Mouse (Mus musculus) olfactory bulb, adult 2 months (tissue): ENCODE results near the gene Arid5a. TPM values are rescaled to one million over a fixed set of nuclear protein-coding genes. Genes with fewer than 3 reads are reported as not detected.

Source experiments
- H3K27ac ChIP-seq: fragments of 200-500 bp; 2 replicates; pipeline ENCODE4 v1.5.1; 2012; ENCODE audit warnings: low read depth, low read length; ENCODE audit not compliant: insufficient read depth
- H3K4me1 ChIP-seq: fragments of 200-500 bp; 2 replicates; pipeline ENCODE4 v1.6.1; 2012; ENCODE audit warnings: low read length; ENCODE audit not compliant: control insufficient read depth, insufficient read depth
- H3K4me3 ChIP-seq: fragments of 200-500 bp; 2 replicates; pipeline ENCODE4 v1.5.1; 2012; ENCODE audit warnings: mild to moderate bottlenecking, low read depth, low read length, moderate library complexity; ENCODE audit not compliant: insufficient read depth
- CTCF ChIP-seq: fragments of 200-500 bp; IDR thresholded peaks from 2 replicates; pipeline ENCODE4 v1.5.1; 2012; ENCODE audit warnings: low read depth, mild to moderate bottlenecking, low read length, moderate library complexity; ENCODE audit not compliant: insufficient read depth
- POLR2A ChIP-seq: fragments of 200-500 bp; IDR thresholded peaks from 2 replicates; pipeline ENCODE4 v1.6.1; 2012; ENCODE audit warnings: mild to moderate bottlenecking, low read depth, low read length, moderate library complexity; ENCODE audit not compliant: insufficient read depth
- WGBS: fragments of 180-500 bp; shearing (Covaris S2); methylation state at CpG from one replicate; pipeline ENCODE4 v1.1.7; 2018; 5-methylcytosine and 5-hydroxymethylcytosine counted together
- polyA plus RNA-seq: library from polyadenylated mRNA; stranded (reverse); fragments of >200 nt; gene quantifications from 2 replicates; pipeline ENCODE4 v1.2.4, GENCODE M21; 2012; ENCODE audit warnings: low replicate concordance; ENCODE audit not compliant: missing spikeins, insufficient read depth, insufficient read length

Arid5a gene
- polyA plus RNA-seq, 1 experiment, result not detected

GRCm38 (mm10) chr1:36302273-36302672 lies 5.3 kb upstream of the Arid5a start:
- Histone ChIP-seq H3K4me3 (no peak overlapping the region), H3K27ac (no peak overlapping the region), H3K4me1 (peaks cover 13% of the 10 kb centered on the region)
- TF ChIP-seq CTCF (no peak), POLR2A (no peak)
- 87% methylated on average over 8 of the region's 8 CpGs for WGBS

GRCm38 (mm10) chr1:36302957-36303356 lies 4.6 kb upstream of the Arid5a start:
- Histone ChIP-seq H3K4me1 (peaks cover 13% of the 10 kb centered on the region), H3K4me3 (peak overlapping the region; percentile 42), H3K27ac (peak overlapping the region; percentile 60; the same call in 1 of the 2 replicates)
- TF ChIP-seq POLR2A, result no peak
- TF ChIP-seq CTCF, result no peak
- WGBS, result 12% methylated on average over 9 of the region's 9 CpGs

- WGBS, result 7% methylated on average over 30 of the region's 30 CpGs
- peak overlapping the region; percentile 79 for H3K27ac ChIP-seq
- H3K4me1 ChIP-seq, result peaks cover 18% of the 10 kb centered on the region
- TF ChIP-seq POLR2A, result no peak
- no peak for TF ChIP-seq CTCF
- H3K4me3 ChIP-seq, result peak overlapping the region; percentile 42
Observed at GRCm38 (mm10) chr1:36303381-36304320, 3.9 kb upstream of the Arid5a start.

DNA sequence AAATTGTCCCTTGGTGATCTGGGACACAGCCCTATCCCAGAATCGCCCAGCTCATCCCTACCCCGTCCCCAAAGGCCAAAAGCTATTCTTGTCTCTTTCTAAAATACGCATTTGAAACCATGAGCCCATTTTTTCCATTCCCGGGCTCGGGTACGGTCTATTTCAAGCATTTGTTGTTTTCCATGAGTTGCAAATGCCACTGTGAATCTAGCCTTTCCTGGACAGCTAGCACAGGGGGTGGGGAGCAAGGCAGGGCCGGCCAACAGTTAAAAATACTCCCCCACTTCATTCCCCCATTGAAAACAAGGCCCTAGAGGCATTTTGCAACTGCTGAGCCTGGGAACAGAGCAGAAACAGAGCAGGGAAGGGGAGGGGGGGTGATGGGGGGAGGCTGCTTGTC lies 2.8 kb upstream of the Arid5a start:
- WGBS, result 23% methylated on average over 7 of the region's 7 CpGs

GRCm38 (mm10) chr1:36306120-36306519 lies 1.4 kb upstream of the Arid5a start:
- no peak for TF ChIP-seq CTCF
- TF ChIP-seq POLR2A, result no peak
- 84% methylated on average over 6 of the region's 6 CpGs for WGBS

More for the DNA sequence above, 2.8 kb upstream of the Arid5a start:
- Histone ChIP-seq H3K4me3 (no peak overlapping the region), H3K27ac (0 out of 2 replicates have a peak overlapping the region, but pooled peaks have one; percentile 0), H3K4me1 (peaks cover 28% of the 10 kb centered on the region)
- TF ChIP-seq POLR2A, result no peak
- TF ChIP-seq CTCF, result no peak

GRCm38 (mm10) chr1:36307121-36307494 lies 425 bp upstream of the Arid5a start:
- TF ChIP-seq CTCF (no peak), POLR2A (no peak)
- Histone ChIP-seq H3K27ac (no peak overlapping the region), H3K4me1 (peaks cover 29% of the 10 kb centered on the region), H3K4me3 (no peak overlapping the region)
- WGBS, result 71% methylated on average over 7 of the region's 7 CpGs

More at GRCm38 (mm10) chr1:36306120-36306519, 1.4 kb upstream of the Arid5a start:
- Histone ChIP-seq H3K4me3 (no peak overlapping the region), H3K4me1 (peaks cover 29% of the 10 kb centered on the region), H3K27ac (no peak overlapping the region)

DNA sequence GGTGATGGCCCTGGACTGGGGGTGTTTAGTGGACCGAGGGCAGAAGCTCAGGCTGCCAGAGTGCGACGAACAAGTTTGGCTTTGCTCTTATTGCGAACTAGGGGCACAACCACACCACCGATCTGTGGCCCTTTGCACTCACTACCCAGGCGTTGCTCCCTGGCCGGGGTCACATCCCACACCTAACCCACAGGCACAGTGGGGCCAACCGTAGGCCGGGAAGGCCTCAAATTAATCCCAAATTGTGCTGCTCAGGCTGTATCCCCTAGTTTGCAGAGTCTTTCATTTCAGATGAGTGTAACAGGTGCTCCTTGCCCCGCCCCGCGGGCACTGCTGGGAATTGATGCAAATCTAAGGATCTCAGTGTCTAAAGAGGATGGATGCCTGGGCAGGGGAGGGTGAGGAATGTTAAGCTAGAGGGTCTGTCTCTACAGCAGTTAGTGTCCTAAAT lies 943 bp downstream of the Arid5a start:
- H3K27ac ChIP-seq, result no peak overlapping the region
- peak overlapping the region; percentile 87 for H3K4me3 ChIP-seq
- TF ChIP-seq POLR2A (no peak), CTCF (no peak)
- WGBS, result 17% methylated on average over 12 of the region's 12 CpGs
- H3K4me1 ChIP-seq, result peaks cover 23% of the 10 kb centered on the region

GRCm38 (mm10) chr1:36308966-36309475 lies 1.5 kb downstream of the Arid5a start:
- no peak for TF ChIP-seq CTCF
- no peak for TF ChIP-seq POLR2A
- Histone ChIP-seq H3K4me3 (peak overlapping the region; percentile 12; the same call in 1 of the 2 replicates), H3K27ac (no peak overlapping the region), H3K4me1 (peaks cover 23% of the 10 kb centered on the region)
- WGBS, result 65% methylated on average over 9 of the region's 9 CpGs

- TF ChIP-seq POLR2A, result no peak
- TF ChIP-seq CTCF, result no peak
- peak overlapping the region; percentile 12; the same call in 1 of the 2 replicates for H3K4me3 ChIP-seq
- H3K4me1 ChIP-seq, result peaks cover 21% of the 10 kb centered on the region
- 43% methylated on average over 3 of the region's 3 CpGs for WGBS
- no peak overlapping the region for H3K27ac ChIP-seq
Observed at GRCm38 (mm10) chr1:36309498-36309901, 2.0 kb downstream of the Arid5a start.
